Mouse (Mus musculus) embryonic facial prominence, embryonic 14.5 days (tissue): ENCODE measurements around the gene Nrtn. TPM values are rescaled to one million over a fixed set of nuclear protein-coding genes. Genes with fewer than 3 reads are reported as not detected.
A peak's percentile ranks its signal among the peaks of the same experiment; 100 is the strongest.

Experiments used
- ATAC-seq: fragments of 200-750 bp; cut with Nextera tagmentation; 2 replicates; pipeline ENCODE4 v1.8.0; 2017; ENCODE audit warnings: low read depth, moderate number of reproducible peaks, moderate TSS enrichment
- DNase-seq: peaks from one replicate; pipeline ENCODE4 v3.0.0-alpha.2; 2015; ENCODE audit warnings: low spot score
- H3K27ac ChIP-seq: fragments of 300-500 bp; sonication (generic); replicated peaks from 2 replicates; pipeline ENCODE4 v1.5.1; 2014; ENCODE audit warnings: low read depth, mild to moderate bottlenecking, low read length, moderate library complexity
- H3K27me3 ChIP-seq: fragments of 300-500 bp; sonication (generic); replicated peaks from 2 replicates; pipeline ENCODE4 v1.6.1; 2014; ENCODE audit warnings: low read length; ENCODE audit not compliant: control insufficient read depth, insufficient read depth
- H3K36me3 ChIP-seq: fragments of 300-500 bp; sonication (generic); 2 replicates; pipeline ENCODE4 v1.6.1; 2014; ENCODE audit warnings: low read length, mixed read lengths; ENCODE audit not compliant: control insufficient read depth, insufficient read depth
- H3K4me1 ChIP-seq: fragments of 300-500 bp; sonication (generic); 2 replicates; pipeline ENCODE4 v1.6.1; 2014; ENCODE audit warnings: antibody characterized with exemption, low read length; ENCODE audit not compliant: control insufficient read depth, insufficient read depth
- H3K4me2 ChIP-seq: fragments of 300-500 bp; sonication (generic); 2 replicates; pipeline ENCODE4 v1.6.1; 2014; ENCODE audit warnings: low read depth, mild to moderate bottlenecking, low read length, moderate library complexity, mixed read lengths
- H3K4me3 ChIP-seq: fragments of 300-500 bp; sonication (generic); 2 replicates; pipeline ENCODE4 v1.5.1; 2014; ENCODE audit warnings: low read depth, mild to moderate bottlenecking, low read length
- H3K9ac ChIP-seq: fragments of 300-500 bp; sonication (generic); 2 replicates; pipeline ENCODE4 v1.6.1; 2014; ENCODE audit warnings: low read depth, mild to moderate bottlenecking, low read length, moderate library complexity, mixed read lengths
- H3K9me3 ChIP-seq: fragments of 300-500 bp; sonication (generic); 2 replicates; pipeline ENCODE4 v1.6.1; 2016; ENCODE audit warnings: low read length; ENCODE audit not compliant: control insufficient read depth
- WGBS: fragments of 180-500 bp; shearing (Covaris S2); extraction: QIAGEN DNeasy Blood & Tissue Kit; methylation state at CpG from one replicate; pipeline ENCODE4 v1.1.7; 2014; 5-methylcytosine and 5-hydroxymethylcytosine counted together
- polyA plus RNA-seq: library from polyadenylated mRNA; unstranded; fragments of >200 nt; fragmentation: Nextera tagmentation; extraction: Ambion mirVana; gene quantifications from 2 replicates; pipeline ENCODE4 v1.2.1, GENCODE M21; 2014

Gene Nrtn
- polyA plus RNA-seq, 1 experiment from 2014 or later = 17.4 TPM

GRCm38 (mm10) chr17:56736534-56736933 is 20.8 kb downstream of the Nrtn start:
- H3K4me1 ChIP-seq = no peaks in the 10 kb centered on the region
- H3K36me3 ChIP-seq = no peaks in the 10 kb centered on the region
- H3K4me2 ChIP-seq = no peak overlapping the region
- H3K4me3 ChIP-seq = no peak overlapping the region
- no peak for DNase-seq
- H3K9ac ChIP-seq = no peak overlapping the region
- H3K27ac ChIP-seq = no peak overlapping the region
- 47% methylated on average over 8 of the region's 8 CpGs for WGBS
- ATAC-seq = no peak
- H3K27me3 ChIP-seq = no peaks in the 10 kb centered on the region
- no peaks in the 10 kb centered on the region for H3K9me3 ChIP-seq

GRCm38 (mm10) chr17:56729656-56730055 is 27.7 kb downstream of the Nrtn start:
- Histone ChIP-seq H3K36me3 (0 out of 2 replicates have a peak, but pooled peaks cover 4% of the 10 kb centered on the region), H3K9me3 (no peaks in the 10 kb centered on the region), H3K27me3 (no peaks in the 10 kb centered on the region), H3K4me2 (no peak overlapping the region), H3K4me3 (no peak overlapping the region), H3K27ac (no peak overlapping the region), H3K9ac (no peak overlapping the region), H3K4me1 (peaks cover 5% of the 10 kb centered on the region)
- DNase-seq (no peak), ATAC-seq (no peak)
- 62% methylated on average over 2 of the region's 2 CpGs for WGBS

GRCm38 (mm10) chr17:56729151-56729550 is 28.2 kb downstream of the Nrtn start:
- H3K36me3 ChIP-seq = 0 out of 2 replicates have a peak, but pooled peaks cover 9% of the 10 kb centered on the region
- H3K9ac ChIP-seq = no peak overlapping the region
- ATAC-seq (no peak), DNase-seq (no peak)
- H3K27ac ChIP-seq = no peak overlapping the region
- H3K4me1 ChIP-seq = peaks cover 5% of the 10 kb centered on the region
- H3K27me3 ChIP-seq = no peaks in the 10 kb centered on the region
- H3K9me3 ChIP-seq = no peaks in the 10 kb centered on the region
- no peak overlapping the region for H3K4me2 ChIP-seq
- WGBS = 42% methylated on average over 6 of the region's 6 CpGs
- no peak overlapping the region for H3K4me3 ChIP-seq

GRCm38 (mm10) chr17:56728117-56728516 is 29.2 kb downstream of the Nrtn start:
- Histone ChIP-seq H3K27ac (no peak overlapping the region), H3K4me2 (0 out of 2 replicates have a peak overlapping the region, but pooled peaks have one; percentile 8), H3K4me1 (peaks cover 5% of the 10 kb centered on the region), H3K36me3 (peaks cover 19% of the 10 kb centered on the region), H3K27me3 (no peaks in the 10 kb centered on the region), H3K9ac (no peak overlapping the region), H3K9me3 (no peaks in the 10 kb centered on the region), H3K4me3 (no peak overlapping the region)
- ATAC-seq (no peak), DNase-seq (peak; percentile 47)
- WGBS = 22% methylated on average over 11 of the region's 12 CpGs

GRCm38 (mm10) chr17:56727659-56728058 is 29.7 kb downstream of the Nrtn start:
- Histone ChIP-seq H3K4me3 (no peak overlapping the region), H3K9me3 (no peaks in the 10 kb centered on the region), H3K27ac (0 out of 2 replicates have a peak overlapping the region, but pooled peaks have one; percentile 41), H3K27me3 (no peaks in the 10 kb centered on the region), H3K9ac (no peak overlapping the region), H3K4me2 (peak overlapping the region; percentile 8; the same call in 1 of the 2 replicates), H3K36me3 (peaks cover 23% of the 10 kb centered on the region), H3K4me1 (peaks cover 5% of the 10 kb centered on the region)
- 7% methylated on average over 12 of the region's 12 CpGs for WGBS
- ATAC-seq = peak; percentile 19
- peak; percentile 44 for DNase-seq

GRCm38 (mm10) chr17:56727029-56727649 is 30.2 kb downstream of the Nrtn start:
- Histone ChIP-seq H3K9ac (no peak overlapping the region), H3K4me2 (no peak overlapping the region), H3K27me3 (no peaks in the 10 kb centered on the region), H3K27ac (peak overlapping the region; percentile 41), H3K9me3 (no peaks in the 10 kb centered on the region), H3K36me3 (peaks cover 29% of the 10 kb centered on the region), H3K4me3 (no peak overlapping the region), H3K4me1 (peaks cover 5% of the 10 kb centered on the region)
- ATAC-seq = peak; percentile 58
- 18% methylated on average over 7 of the region's 7 CpGs for WGBS
- DNase-seq = peak; percentile 62

- peaks cover 12% of the 10 kb centered on the region for H3K4me1 ChIP-seq
- WGBS = 87% methylated on average over 9 of the region's 11 CpGs
- no peak overlapping the region for H3K4me3 ChIP-seq
- H3K4me2 ChIP-seq = no peak overlapping the region
- DNase-seq = no peak
- H3K36me3 ChIP-seq = peaks cover 38% of the 10 kb centered on the region
- H3K9ac ChIP-seq = 0 out of 2 replicates have a peak overlapping the region, but pooled peaks have one; percentile 8
- no peak for ATAC-seq
- H3K9me3 ChIP-seq = no peaks in the 10 kb centered on the region
- H3K27me3 ChIP-seq = no peaks in the 10 kb centered on the region
- H3K27ac ChIP-seq = no peak overlapping the region
Observed at GRCm38 (mm10) chr17:56723419-56724161, 33.7 kb downstream of the Nrtn start.

GRCm38 (mm10) chr17:56722441-56722840 is 34.9 kb downstream of the Nrtn start:
- H3K27me3 ChIP-seq = no peaks in the 10 kb centered on the region
- H3K4me1 ChIP-seq = peaks cover 12% of the 10 kb centered on the region
- H3K9me3 ChIP-seq = no peaks in the 10 kb centered on the region
- no peak for DNase-seq
- H3K4me2 ChIP-seq = no peak overlapping the region
- no peak overlapping the region for H3K9ac ChIP-seq
- no peak overlapping the region for H3K27ac ChIP-seq
- no peak for ATAC-seq
- H3K4me3 ChIP-seq = no peak overlapping the region
- peaks cover 38% of the 10 kb centered on the region for H3K36me3 ChIP-seq
- WGBS = 93% methylated on average over 5 of the region's 5 CpGs
